Mouse (Mus musculus) liver, adult (tissue): Measurements from ENCODE around the gene Tmem161a.

Experiments used
- GATA4 ChIP-seq: IDR thresholded peaks from 2 replicates; pipeline ENCODE4 v1.6.1; 2014; ENCODE audit warnings: mild to moderate bottlenecking, low read length; ENCODE audit not compliant: insufficient replicate concordance

Tmem161a gene

DNA sequence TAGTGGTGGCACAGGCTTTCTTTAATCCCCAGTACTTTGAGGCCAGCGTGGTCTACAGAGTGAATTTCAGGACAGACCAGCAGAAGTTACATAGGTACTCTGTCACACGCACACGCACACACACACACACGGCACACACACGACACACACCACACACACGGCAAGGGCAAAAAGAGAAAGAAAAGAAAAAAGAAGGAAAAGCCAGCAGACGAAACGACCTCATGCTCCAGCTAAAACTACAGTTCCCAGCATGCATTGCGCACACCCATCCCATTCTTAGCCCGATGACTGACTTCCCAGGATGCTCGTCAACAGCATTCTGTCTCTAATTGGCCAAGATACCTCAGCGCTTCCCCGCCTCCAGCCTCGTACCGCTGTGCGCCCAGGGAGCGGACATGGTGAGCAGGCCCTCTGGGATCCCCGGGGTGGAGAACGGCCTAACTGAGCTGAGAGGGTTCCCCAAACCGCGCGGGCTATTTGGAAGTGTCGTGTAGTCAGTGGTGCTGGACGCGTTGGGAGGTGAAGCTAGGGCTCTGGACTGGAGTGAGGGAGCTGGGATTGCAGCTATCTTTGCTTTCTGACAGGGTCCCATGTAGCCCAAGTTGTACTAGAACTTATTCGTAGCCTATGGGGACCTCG is at the start of gene Tmem161a:
Gene Tmem161a (plus strand): TSS at position 314 of the 639 bp plus-strand sequence.
- peak; percentile 28; the same call in 1 of the 2 replicates for TF ChIP-seq GATA4

DNA sequence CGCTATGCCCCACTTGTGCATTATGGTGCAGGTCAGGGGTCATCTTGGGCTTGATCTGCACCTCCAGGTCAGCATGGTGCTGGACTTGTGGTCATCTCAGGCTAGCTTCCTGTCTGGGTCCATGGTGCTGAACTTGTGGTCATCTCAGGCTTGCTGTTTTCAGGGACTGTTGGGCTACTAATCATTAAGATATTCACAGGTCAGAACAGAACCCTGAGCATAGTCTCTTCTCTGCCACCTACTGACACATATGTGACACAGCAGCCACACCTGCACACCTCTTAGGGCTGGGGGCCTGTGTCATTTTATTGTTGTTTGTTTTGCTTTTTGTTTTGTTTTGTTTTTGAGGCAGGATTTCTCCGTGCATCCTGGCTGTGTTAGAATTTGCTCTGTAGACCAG is 49.3 kb upstream of the Tmem161a start:
- TF ChIP-seq GATA4, result no peak

DNA sequence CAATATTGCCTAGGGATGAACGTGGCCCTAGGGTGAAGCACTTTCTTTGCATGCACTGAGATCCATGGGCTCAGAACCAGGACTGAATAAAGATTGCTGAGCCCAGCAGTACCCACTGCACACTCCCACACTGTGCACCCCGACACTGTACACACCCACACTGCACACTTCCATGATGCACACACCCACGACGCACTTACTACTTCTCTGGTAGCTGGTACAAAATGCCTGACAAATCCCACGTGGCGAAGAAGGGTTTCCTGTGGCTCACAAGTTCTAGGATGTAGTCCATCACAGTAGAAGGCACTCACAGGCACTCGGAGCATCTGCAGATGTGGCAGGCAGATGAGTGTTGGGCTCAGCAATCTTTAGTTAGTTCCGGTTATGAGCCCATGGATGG is 47.2 kb upstream of the Tmem161a start:
- no peak for TF ChIP-seq GATA4

DNA sequence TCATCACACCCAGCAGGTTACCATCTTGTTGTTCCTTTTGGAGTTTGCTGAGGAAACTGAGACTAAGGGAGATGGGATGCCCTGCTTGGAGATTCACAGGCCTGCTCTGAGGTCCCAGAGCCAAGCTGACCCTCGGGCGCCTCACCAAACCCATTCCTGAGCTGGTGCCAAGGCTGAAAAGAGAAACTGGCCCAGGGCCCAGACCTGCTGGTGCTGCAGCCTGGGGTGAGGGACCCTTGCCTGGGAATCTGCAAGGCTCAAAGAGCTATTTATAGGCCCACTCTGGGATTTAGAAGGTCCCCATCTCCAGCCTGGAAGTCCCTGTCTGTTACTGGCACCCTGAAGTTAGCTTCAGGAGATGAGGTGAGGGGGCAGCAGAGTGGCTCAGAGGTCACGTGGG is 43.7 kb upstream of the Tmem161a start:
- TF ChIP-seq GATA4, result no peak

DNA sequence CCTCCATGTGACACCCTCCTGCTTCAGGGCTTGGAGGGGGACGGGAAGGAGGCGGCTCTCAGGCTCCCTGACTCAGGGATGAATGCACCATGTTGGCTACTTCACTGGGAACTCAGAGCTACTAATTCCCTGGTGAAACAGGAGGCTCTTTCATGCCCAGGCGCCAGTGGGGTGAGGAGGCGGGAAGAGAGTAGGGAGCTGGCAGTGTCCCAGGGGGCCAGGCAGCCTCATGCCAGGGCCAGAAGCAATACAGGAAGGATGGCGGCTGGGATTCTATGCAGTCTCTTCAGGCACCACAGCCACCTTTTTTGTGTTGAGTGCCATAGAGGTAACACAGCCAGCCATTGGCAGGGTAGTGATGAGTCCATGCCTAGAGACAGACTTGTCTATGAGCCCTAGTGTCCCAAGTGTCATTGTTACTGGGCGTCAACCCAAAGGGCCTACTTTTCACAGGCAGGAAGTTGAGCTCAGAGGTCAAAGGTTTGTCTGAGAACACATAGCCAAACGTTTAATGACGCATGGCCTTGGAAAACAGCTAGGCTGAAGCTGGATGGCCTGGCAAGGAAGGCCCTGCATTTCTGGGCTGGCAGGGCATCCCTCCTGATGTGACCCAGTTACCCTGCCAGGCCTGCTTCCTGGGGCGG is 42.7 kb upstream of the Tmem161a start:
- TF ChIP-seq GATA4, result no peak

DNA sequence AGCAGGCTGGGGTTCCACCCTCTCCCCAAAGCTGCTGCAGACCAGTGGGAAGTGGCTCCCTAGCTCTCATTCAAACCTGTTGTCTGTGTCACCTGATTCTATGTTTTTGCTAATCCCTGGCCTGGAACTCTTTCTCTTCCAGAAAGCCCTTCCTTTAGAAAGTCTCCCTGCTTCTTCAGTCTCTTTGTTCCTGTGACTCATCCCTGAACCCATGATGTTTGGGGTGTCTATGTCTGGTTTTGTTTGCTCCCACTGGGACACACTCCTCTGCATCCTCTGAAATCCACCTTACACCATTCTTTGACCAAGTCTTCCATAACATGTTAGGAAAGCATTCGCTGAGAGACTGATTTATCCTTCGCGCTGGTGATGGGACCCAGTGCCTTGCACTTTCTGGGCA is 42.1 kb upstream of the Tmem161a start:
- no peak for TF ChIP-seq GATA4

DNA sequence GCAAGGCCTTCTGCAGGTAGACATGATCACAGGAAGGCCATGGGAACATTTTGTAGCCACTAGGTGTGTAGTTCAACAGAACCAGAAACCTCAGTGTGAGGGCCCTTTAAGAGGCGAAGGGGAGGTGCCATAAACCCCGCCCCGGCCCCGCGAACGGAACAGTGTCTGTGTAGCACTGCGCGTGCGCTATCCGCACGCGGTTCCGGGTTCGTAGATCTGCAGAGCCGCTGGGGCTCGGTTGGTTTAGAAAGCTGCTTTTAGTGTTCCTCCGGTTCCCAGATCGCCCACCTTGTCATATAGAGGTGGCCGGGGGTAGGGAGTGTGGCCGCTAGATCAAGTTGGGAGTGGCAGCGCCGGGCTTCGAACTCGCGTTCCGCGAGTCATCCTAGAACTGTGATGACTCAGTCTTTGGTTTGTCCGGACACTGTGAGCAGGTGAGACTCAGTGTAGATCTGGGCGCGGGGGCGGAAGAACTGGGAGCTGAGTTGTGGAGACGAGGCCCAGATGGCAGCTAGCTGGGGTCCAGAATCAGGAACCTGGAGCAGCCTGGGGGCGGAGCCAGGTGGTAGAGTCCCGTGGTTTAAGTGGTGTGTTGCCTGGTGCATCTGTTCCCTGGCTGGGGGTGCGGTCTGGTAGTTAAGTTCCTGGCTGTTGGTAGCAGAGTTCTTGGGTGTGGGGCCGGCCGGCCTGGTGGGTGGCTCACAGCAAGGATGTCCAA is 40.8 kb upstream of the Tmem161a start, which contains the start of gene Nr2c2ap:
Gene Nr2c2ap (plus strand): TSS at position 168 of the 718 bp plus-strand sequence.
- peak; percentile 10; the same call in 1 of the 2 replicates for TF ChIP-seq GATA4

DNA sequence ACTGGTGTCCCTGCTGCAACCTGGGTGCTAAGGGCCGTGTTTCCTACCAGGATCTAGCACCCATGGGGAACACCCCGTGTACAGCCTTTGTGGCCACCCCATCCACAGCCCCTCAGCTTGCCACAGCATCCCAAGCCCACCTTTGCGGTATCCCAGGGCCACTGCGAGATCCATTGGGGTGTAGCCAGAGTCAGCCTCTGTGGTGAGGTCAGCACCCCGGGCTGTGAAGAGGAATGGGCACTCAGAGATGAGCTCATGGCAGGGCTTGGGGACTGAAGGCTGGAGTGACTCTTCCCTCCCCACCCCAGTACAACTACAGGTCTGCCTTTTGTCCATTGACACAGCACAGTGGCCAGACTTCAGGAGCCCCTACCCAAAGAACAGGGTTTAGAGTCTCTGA is 38.1 kb upstream of the Tmem161a start:
- TF ChIP-seq GATA4, result no peak

DNA sequence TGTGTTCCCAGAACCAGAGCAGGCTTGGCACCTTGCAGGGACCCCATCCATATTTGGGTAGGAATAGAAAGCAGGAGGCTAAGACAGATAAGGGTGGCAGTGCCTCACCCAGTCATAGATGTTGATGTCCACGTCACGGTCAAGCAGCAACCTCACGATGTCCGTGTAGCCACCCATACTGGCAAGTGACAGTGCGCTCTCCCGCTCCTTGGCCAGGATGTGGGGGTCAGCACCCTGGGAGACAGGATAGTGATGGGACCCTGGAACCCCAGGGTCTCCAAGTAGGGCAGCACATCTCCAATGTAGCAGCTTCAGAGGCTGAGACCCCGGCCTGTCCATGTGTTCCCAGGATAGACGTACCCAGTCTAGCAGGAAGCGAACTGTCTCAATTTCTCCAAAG is 37.2 kb upstream of the Tmem161a start:
- TF ChIP-seq GATA4, result no peak

DNA sequence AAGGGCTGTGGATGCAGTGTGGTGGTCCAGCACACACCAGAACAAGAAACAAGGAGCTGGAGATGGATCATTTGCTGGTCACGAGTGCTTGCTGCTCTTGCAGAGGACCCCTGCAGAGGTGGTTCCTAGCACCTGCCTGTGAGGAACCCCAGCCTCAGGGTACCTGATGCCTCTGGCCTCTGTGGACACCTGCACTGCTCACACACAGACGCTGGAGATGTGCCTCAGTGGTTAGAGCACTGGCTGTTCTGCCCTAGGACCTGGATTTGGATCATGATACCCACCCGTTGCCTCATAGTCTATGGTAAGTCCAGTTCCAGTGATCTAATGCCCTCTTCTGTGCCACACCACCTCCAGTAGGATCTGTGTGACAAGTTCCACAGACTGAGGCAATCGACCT is 35.6 kb upstream of the Tmem161a start:
- no peak for TF ChIP-seq GATA4

DNA sequence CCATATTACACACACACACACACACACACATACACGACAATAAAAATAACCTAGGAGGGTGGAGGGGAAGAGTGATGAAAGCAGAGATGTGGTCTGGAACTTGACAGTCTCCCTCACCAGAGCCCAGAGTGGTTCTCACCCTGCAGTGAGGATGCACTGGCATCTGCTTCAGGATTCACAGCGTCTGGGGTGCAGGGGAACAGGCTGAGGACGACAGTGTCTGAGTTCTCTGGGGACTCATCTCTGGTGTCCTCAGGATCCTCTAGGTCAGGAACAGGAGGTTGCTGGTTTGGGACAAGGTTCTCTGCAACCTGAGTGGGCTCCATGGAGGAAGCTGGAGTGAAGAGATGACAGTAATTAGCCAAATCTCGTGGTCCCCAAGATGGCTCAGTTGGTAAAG is 34.3 kb upstream of the Tmem161a start:
- no peak for TF ChIP-seq GATA4

DNA sequence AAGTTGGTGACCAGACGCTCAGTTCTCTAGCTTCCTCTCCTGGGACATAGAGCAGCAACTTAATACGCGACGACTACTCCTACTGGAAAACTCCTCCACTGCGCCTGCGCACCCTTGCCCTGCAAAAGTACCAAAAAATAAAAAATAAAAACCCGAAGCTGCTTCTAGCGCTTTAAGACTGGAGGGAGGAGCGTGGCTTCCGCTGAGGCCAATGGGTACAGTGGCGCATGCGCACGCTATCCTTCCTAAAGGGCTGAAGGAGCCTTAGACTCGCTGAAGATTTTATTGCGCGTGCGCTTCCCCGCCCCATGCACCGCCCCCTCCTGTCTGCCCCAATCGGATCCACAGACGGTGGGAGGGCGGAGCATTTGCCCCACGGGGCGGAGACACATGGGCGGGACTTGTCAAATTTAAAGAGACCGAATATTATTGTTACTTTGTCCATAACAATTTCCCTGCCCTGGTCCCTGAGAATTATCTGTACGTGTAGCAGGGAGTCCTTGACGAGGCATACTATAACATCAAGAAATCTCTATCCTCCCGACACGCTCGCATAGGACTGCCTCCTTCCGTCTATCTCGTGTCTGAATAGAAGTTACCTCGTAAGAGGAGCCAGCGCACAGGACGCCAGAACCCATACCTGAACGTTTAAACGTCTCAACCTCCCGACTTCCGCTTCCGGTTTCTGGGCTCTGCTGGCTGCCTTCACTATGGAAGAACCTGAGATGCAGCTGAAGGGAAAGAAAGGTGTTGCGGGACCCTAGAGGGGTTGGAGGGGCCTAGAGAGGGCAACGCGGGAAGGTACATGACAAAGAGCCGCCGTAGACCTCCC is 32.9 kb upstream of the Tmem161a start, which contains the start of the genes Rfxank, Borcs8 and Mef2b:
Gene Rfxank (minus strand): TSS at position 129 of the 832 bp plus-strand sequence.
Gene Borcs8 (plus strand): TSS at position 474 of the 832 bp plus-strand sequence.
Gene Mef2b (plus strand): TSS at position 686 of the 832 bp plus-strand sequence.
- no peak for TF ChIP-seq GATA4

DNA sequence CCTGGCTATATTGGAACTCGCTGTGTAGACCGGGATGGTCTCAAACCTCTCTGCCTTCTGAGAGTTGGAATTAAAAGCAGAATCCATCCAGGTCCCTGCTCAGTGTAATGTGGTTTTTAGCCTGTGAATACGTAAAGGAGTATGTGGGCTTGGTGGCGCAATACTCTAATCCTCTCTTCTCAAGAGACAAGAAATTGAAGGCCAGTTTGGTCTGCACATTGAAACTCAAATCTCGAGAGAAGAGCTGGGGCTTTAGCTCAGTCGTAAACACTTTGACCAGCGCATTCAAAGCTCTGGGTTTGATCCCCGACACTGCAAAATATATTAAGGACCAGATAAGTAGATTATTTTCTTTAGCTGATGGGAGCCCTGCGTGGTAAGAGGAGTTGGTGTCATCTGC is 32.2 kb upstream of the Tmem161a start:
- no peak for TF ChIP-seq GATA4

DNA sequence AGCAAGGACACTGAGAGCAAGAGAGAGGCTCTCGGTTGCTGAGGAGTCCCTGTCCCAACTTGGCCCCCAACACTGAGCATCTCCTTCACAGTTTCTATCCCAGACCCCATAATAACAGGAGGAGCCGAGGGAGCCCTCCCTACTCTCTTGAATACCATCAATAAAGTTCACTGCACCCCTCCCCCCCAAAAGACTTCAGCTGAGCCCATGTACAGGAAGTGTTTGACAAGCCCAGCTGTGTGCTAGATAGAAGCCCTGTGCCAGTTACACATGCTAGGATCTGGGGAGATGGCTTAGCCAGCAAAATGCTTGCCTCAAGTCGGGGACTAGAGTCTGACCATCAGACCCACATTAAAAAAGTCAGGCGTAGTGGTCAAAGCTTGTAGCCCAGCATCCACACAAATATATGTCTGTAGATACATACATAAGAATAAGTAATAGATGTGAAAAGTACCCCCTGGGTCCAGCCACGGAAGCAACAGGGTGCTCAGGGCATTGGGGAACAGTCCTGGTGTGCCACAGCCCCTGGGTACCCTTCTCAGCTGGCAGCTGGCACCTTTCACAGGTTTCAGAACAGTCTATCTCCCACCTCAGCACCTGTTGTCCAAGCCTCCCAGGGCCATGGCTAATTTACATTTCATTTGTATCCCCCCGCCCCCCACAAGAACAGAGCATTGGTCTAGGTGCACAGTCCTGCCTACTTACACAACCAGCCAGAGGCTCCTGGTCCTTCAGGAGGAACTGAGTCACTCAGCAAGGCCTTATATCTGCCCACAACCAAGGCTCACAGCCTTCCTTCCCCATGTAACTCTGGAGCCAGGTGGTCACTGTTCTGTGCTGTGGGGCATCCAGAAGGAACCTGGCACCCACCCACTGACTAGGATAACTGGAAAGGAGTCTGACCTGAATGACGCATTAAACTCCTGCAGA is 24.2 kb upstream of the Tmem161a start:
- no peak for TF ChIP-seq GATA4
